Comparison of ENCODE assay signal across 24 mouse cellular contexts in genomic region chr11:116396934-116397330, GRCm38 (mm10).
"Had no signal": no experiment of that assay in that cellular context is flagged by ENCODE, and none has a peak within 500 bp of the region (broad histone marks: within the 10 kb centered on the region; RNA-seq: fewer than 3 reads in every experiment).

No protein-coding gene starts in this region.

- H3K9me3 ChIP-seq: heart, embryonic 10.5 days; heart, embryonic 12.5 days; hindbrain, embryonic 10.5 days; hindbrain, embryonic 12.5 days; limb, embryonic 13.5 days; limb, embryonic 15.5 days had no signal

- ATAC-seq: hindbrain, embryonic 16.5 days; intestine, embryonic 16.5 days had no signal

- H3K9ac ChIP-seq: heart, embryonic 12.5 days; hindbrain, embryonic 12.5 days; hindbrain, embryonic 14.5 days; limb, embryonic 13.5 days; limb, embryonic 15.5 days had no signal

- H3K27ac ChIP-seq: gastrocnemius, adult 2 months; heart, embryonic 10.5 days; hindbrain, embryonic 10.5 days; hindbrain, embryonic 12.5 days; hindbrain, embryonic 14.5 days; limb, embryonic 13.5 days; limb, embryonic 15.5 days had no signal

- H3K27me3 ChIP-seq: heart, embryonic 12.5 days; hindbrain, embryonic 12.5 days; limb, embryonic 13.5 days; limb, embryonic 15.5 days had no signal

- DNase-seq: gastrocnemius, adult 2 months; gastrocnemius, postnatal 10 days; gastrocnemius, postnatal 25 days; heart, adult 18-20 months; heart, postnatal 10 days; heart, postnatal 4 days; kidney, adult 18-20 months; kidney, adult 8-10 months; kidney, postnatal 10 days; kidney, postnatal 25 days; kidney, postnatal 4 days; layer of hippocampus, adult 9-11 months; layer of hippocampus, postnatal 36 days; left cerebral cortex, postnatal 4 days had no signal

- H3K4me3 ChIP-seq: gastrocnemius, adult 2 months; heart, embryonic 10.5 days; heart, embryonic 12.5 days; hindbrain, embryonic 10.5 days; hindbrain, embryonic 12.5 days; limb, embryonic 13.5 days; limb, embryonic 15.5 days had no signal

- H3K4me1 ChIP-seq: limb, embryonic 15.5 days had no signal

- H3K4me2 ChIP-seq: heart, embryonic 12.5 days; hindbrain, embryonic 12.5 days; hindbrain, embryonic 14.5 days; limb, embryonic 13.5 days; limb, embryonic 15.5 days; liver, embryonic 11.5 days had no signal
